Mouse (Mus musculus): ENCODE data around the gene Sh3gl3.

DNA sequence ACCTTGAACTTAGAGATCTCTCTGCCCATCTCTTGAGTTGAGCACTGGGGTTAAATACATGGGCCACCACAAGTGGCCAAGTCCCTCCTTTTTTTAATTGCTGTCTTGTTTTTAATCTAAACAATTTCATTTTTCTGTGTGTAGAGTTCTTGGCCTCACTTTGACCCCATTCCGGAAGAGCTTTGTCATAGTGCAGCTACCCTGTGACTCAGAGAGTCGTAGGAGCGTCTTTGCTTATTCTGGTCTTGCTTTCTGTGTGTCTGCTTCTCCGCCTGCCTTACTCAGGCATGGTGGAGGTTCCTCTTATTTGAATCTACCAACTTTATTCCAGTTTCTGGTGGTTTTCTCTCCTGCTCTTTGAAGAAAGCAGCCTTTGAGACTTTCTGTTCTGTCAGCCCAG is 18.9 kb downstream of the Sh3gl3 start:
- TF ChIP-seq TAL1 (IDR thresholded peaks at IDR 0.05; ENCODE audit: low read length) (no peak), GATA1 (IDR thresholded peaks at IDR 0.05; ENCODE audit: low read length) (no peak)

Measured in erythroblast, embryonic 14.5 days (primary cell).